ENCODE assay signal across 8 mouse cellular contexts in the genomic region with DNA sequence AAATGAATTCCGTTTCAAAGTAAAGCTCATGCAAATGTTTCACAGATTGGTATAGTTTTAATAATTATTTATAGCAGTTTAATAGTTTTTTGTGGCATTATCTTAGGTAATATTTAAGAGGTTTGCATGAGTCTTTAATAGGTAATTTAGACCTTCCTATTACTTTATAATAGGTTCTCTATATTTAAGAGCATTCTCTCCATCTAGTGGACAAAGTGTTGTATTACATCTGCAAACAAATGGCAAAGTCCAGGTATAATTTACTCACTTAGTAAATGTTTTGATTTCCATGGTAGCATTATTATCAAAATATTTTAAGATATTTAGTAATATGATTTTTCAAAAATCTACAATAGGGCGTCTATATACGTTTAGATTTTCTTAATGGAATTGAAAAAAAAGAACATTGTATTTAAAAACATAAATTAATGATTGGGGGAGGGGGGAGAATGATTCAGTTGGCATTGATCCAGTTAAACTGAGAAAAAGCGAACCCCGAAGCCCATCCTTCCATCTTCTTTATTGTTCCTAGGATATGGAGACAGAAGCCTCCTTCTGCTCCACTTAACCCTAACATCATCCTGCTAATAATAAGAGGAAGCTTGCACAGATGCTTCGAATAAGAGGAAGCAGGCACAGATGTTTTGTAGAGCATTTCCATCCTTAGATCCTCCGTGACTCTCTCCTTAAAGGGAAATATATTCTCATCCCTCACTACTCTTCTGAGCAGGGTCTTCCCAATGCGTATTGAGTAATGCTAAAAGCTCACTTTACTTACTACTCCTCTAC.
DNase-seq lines count a peak whose midpoint lies in the region; ATAC-seq and TF ChIP-seq lines count a peak whose summit lies in the region.
"Had no signal": no experiment of that assay in that cellular context is flagged by ENCODE, and none has a peak within 500 bp of the region (broad histone marks: within the 10 kb centered on the region; RNA-seq: fewer than 3 reads in every experiment).

No protein-coding gene starts in this region.

- no peak overlapping the region for H3K4me3 ChIP-seq in left cerebral cortex, adult 2 months
- no peak overlapping the region for H3K4me3 ChIP-seq in G1E (ENCODE audit: low read depth, low read length)
- H3K4me3 ChIP-seq: heart, embryonic 15.5 days had no signal

- no peaks in the 10 kb centered on the region for H3K9me3 ChIP-seq in G1E (replicated peaks)
- H3K9me3 ChIP-seq: heart, embryonic 15.5 days had no signal

- H3K4me1 ChIP-seq in G1E (ENCODE audit: insufficient read depth, low read depth, low read length) = peaks cover 8% of the 10 kb centered on the region; the same call in 1 of the 2 replicates

- intact Hi-C loops in left cerebral cortex, adult 2 months (cut with DNase I) = loop anchor here (10.0 kb wide), 1 partner anchor 392 kb away; no protein-coding TSS in a partner anchor
- intact Hi-C loops in left cerebral cortex, postnatal 36 days (cut with DNase I) = loop anchor here (2.0 to 5.0 kb wide), 3 partner anchors 49 to 509 kb away; no protein-coding TSS in a partner anchor

- H3K36me3 ChIP-seq in G1E (replicated peaks) = peaks cover 61% of the 10 kb centered on the region
- H3K36me3 ChIP-seq: heart, embryonic 15.5 days had no signal

- H3K27me3 ChIP-seq in G1E (ENCODE audit: insufficient read depth, low read length) = no peaks in the 10 kb centered on the region
- H3K27me3 ChIP-seq: heart, embryonic 15.5 days had no signal

- peak; percentile 86 for TF ChIP-seq CTCF in left cerebral cortex, adult 2 months (IDR thresholded peaks at IDR 0.05)
- TF ChIP-seq CTCF in G1E (IDR thresholded peaks at IDR 0.05; ENCODE audit: low read depth, low read length) = peak; percentile 27; the same call in 1 of the 2 replicates

- DNase-seq in left cerebral cortex, adult 2 months (ENCODE audit: extremely low spot score in 1 of 2, low spot score in 2 of 2) = no peak
- no peak for DNase-seq in left cerebral cortex, postnatal 36 days (ENCODE audit: low spot score in 2 of 2)
- DNase-seq in G1E (ENCODE audit: low spot score) = no peak
- peak; percentile 66 for DNase-seq in brain, adult 2 months (ENCODE audit: low read depth, low spot score)
- peak; percentile 34 for DNase-seq in mesoderm, embryonic 11.5 days (ENCODE audit: low read depth, low spot score)
- DNase-seq in thymus, postnatal 25 days = no peak
- DNase-seq in layer of hippocampus, postnatal 25 days (ENCODE audit: extremely low spot score in 1 of 2, low spot score in 1 of 2) = no peak

- no peak overlapping the region for H3K27ac ChIP-seq in left cerebral cortex, adult 2 months
- H3K27ac ChIP-seq: heart, embryonic 15.5 days had no signal

- ATAC-seq in G1E (ENCODE audit: extremely low read depth, insufficient number of reproducible peaks, low FRiP score, poor library complexity, severe bottlenecking) = no peak

Comparison
In these comparisons a context has a peak if more than half of its experiments do, and no peak if none do; other contexts are left out.
1. DNase-seq: peak in brain, adult 2 months (single experiment) and mesoderm, embryonic 11.5 days (single experiment); none in left cerebral cortex, adult 2 months (0 of 2), left cerebral cortex, postnatal 36 days (0 of 2), G1E (single experiment), thymus, postnatal 25 days (single experiment) and layer of hippocampus, postnatal 25 days (0 of 2).